Mouse (Mus musculus) liver, embryonic 14.5 days (tissue): ENCODE measurements around the gene Fign. TPM values are rescaled to one million over a fixed set of nuclear protein-coding genes. Genes with fewer than 3 reads are reported as not detected.

ENCODE experiments used
- ATAC-seq: fragments of 200-750 bp; cut with Nextera tagmentation; 2 replicates; pipeline ENCODE4 v1.8.0; 2017; ENCODE audit warnings: moderate number of reproducible peaks, mild to moderate bottlenecking, moderate library complexity; ENCODE audit not compliant: insufficient read depth
- DNase-seq, 3 experiments: peaks; one replicate each; pipeline ENCODE4 v3.0.0-alpha.2; 2012 to 2013; ENCODE audit warnings: low read depth in 3 of 3, low spot score in 3 of 3
- H3K27ac ChIP-seq: fragments of 300-500 bp; sonication (generic); 2 replicates; pipeline ENCODE4 v1.5.1; 2014; ENCODE audit warnings: moderate library complexity, mild to moderate bottlenecking, control low read depth, inconsistent platforms
- H3K27me3 ChIP-seq: fragments of 300-500 bp; sonication (generic); 2 replicates; pipeline ENCODE4 v1.6.1; 2014; ENCODE audit warnings: mild to moderate bottlenecking, low read length, moderate library complexity; ENCODE audit not compliant: control insufficient read depth, insufficient read depth
- H3K36me3 ChIP-seq: fragments of 300-500 bp; sonication (generic); replicated peaks from 2 replicates; pipeline ENCODE4 v1.6.1; 2014; ENCODE audit warnings: low read depth; ENCODE audit not compliant: control insufficient read depth, insufficient read depth
- H3K4me1 ChIP-seq, 2 experiments: fragments of 200-500 bp in 1 of 2; fragments of 300-500 bp in 1 of 2; sonication (generic) in 1 of 2; replicated peaks; 2 replicates each; pipeline ENCODE4 v1.6.1; 2012 to 2014; ENCODE audit warnings: antibody characterized with exemption in 1 of 2, inconsistent platforms in 1 of 2, low read length in 1 of 2; ENCODE audit not compliant: control insufficient read depth in 2 of 2, insufficient read depth in 2 of 2
- H3K4me2 ChIP-seq: fragments of 300-500 bp; sonication (generic); 2 replicates; pipeline ENCODE4 v1.6.1; 2014; ENCODE audit warnings: low read depth, mild to moderate bottlenecking, control low read depth, moderate library complexity
- H3K4me3 ChIP-seq, 2 experiments: fragments of 200-500 bp in 1 of 2; fragments of 300-500 bp in 1 of 2; sonication (generic) in 1 of 2; 2 replicates each; pipeline ENCODE4 v1.5.1; 2012 to 2014; ENCODE audit warnings: low read depth in 2 of 2, low read length in 2 of 2, mild to moderate bottlenecking in 2 of 2, control low read depth in 1 of 2, inconsistent platforms in 1 of 2, moderate library complexity in 1 of 2; ENCODE audit not compliant: insufficient read depth in 1 of 2
- H3K9ac ChIP-seq: fragments of 300-500 bp; sonication (generic); replicated peaks from 2 replicates; pipeline ENCODE4 v1.6.1; 2014; ENCODE audit warnings: mild to moderate bottlenecking, control low read depth, moderate library complexity
- H3K9me3 ChIP-seq: fragments of 300-500 bp; sonication (generic); 2 replicates; pipeline ENCODE4 v1.6.1; 2016; ENCODE audit warnings: low read length, mixed read lengths; ENCODE audit not compliant: control insufficient read depth
- CTCF ChIP-seq: IDR thresholded peaks from 2 replicates; pipeline ENCODE4 v1.5.1; 2016; ENCODE audit warnings: antibody characterized with exemption, low read depth, control low read depth
- EP300 ChIP-seq: IDR thresholded peaks from 2 replicates; pipeline ENCODE4 v1.6.1; 2016; ENCODE audit warnings: antibody characterized with exemption, low read depth
- whole genome bisulfite sequencing: fragments of 180-500 bp; shearing (Covaris S2); extraction: QIAGEN DNeasy Blood & Tissue Kit; methylation state at CpG from one replicate; pipeline ENCODE4 v1.1.7; 2014; ENCODE audit not compliant: insufficient replicate concordance; 5-methylcytosine and 5-hydroxymethylcytosine counted together
- polyA plus RNA-seq, 2 experiments: library from polyadenylated mRNA; depleted of rRNA in 1 of 2; stranded (reverse) in 1 of 2; unstranded in 1 of 2; fragments of >200 nt; fragmentation: Nextera tagmentation in 1 of 2; extraction: Ambion mirVana in 1 of 2; gene quantifications; 2 replicates each; pipeline versions ENCODE4 v1.2.1 to v1.2.3; 2012 to 2014

Gene Fign
- polyA plus RNA-seq, 2 experiments: 0.87 to 2.0 TPM

GRCm38 (mm10) chr2:64077846-64078245 lies 20.0 kb downstream of the Fign start:
- ATAC-seq (no peak), DNase-seq (no peak)
- H3K27me3 ChIP-seq: no peaks in the 10 kb centered on the region
- H3K27ac ChIP-seq: no peak overlapping the region
- no peak for TF ChIP-seq EP300
- no peak for TF ChIP-seq CTCF
- no peak overlapping the region for H3K4me3 ChIP-seq
- H3K4me1 ChIP-seq: 0 out of 4 replicates have a peak, but pooled peaks cover 0 to 1% of the 10 kb centered on the region in 2 experiments
- no peak overlapping the region for H3K4me2 ChIP-seq
- no peak overlapping the region for H3K9ac ChIP-seq
- H3K36me3 ChIP-seq: no peaks in the 10 kb centered on the region
- no peaks in the 10 kb centered on the region for H3K9me3 ChIP-seq
- 45% methylated on average over 2 of the region's 2 CpGs for WGBS

DNA sequence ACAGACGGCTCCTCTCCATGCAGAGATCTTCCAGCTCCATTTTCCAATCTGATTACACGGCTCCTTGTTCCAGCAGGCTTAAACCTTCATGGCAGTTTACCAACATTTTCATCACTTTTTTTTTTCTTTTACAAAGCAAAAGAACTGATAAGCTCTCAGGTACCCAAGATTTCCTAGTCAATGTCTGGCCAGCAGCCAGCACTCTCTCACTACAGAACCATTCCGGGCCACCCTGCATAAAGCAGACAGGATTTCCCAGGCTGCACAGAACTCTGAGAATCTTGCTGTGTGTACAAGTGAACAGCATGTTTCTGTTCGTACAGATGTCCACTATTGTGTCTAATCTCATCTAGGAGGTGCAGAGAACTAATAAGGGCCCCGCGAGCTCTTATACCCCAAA lies 22.0 kb downstream of the Fign start:
- no peaks in the 10 kb centered on the region for H3K36me3 ChIP-seq
- 61% methylated on average over 6 of the region's 6 CpGs for WGBS
- no peak overlapping the region for H3K27ac ChIP-seq
- no peak overlapping the region for H3K4me2 ChIP-seq
- H3K9ac ChIP-seq: no peak overlapping the region
- no peak overlapping the region for H3K4me3 ChIP-seq
- no peaks in the 10 kb centered on the region for H3K27me3 ChIP-seq
- H3K9me3 ChIP-seq: no peaks in the 10 kb centered on the region
- TF ChIP-seq EP300 (no peak), CTCF (no peak)
- no peak for DNase-seq
- 0 out of 4 replicates have a peak, but pooled peaks cover 0 to 1% of the 10 kb centered on the region in 2 experiments for H3K4me1 ChIP-seq
- no peak for ATAC-seq

DNA sequence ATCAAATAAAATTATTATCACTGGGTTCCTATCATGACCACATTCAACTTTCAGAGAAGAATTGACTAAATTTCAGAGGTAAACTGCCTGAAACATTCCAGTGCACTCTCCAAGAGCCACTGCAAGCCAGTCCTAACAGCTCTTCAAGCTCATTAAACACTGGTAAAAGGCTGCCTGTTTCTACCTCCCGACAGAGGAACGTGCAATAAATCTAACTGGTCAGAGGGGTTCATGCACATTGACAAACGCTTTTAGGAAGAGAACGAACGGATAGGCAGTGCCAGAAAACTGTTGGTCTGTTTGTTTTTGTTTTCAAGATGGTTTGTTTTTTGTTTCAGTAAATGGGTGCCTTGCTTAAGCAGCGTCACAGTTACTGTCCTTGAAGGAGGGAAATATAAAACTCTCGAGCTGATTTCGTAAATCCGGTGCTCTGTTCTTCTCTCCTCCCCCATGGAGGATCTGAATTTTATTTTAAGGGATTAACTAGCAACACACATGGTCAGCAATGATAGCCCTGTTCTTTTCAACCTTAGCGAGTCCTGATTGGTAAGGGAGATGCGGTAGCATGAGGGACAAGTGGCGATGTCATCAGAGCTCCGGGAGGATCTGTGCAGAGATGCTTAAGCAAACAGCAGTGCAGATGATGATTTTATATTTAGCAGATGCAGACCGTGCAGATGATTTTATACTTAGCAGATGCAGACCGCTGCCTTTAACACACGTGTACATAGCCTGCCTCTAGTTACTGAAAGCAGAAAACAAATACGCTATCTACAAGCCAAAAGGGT lies 23.0 kb downstream of the Fign start:
- H3K4me1 ChIP-seq: 0 out of 4 replicates have a peak, but pooled peaks cover 0 to 4% of the 10 kb centered on the region in 2 experiments
- WGBS: 50% methylated on average over 17 of the region's 17 CpGs
- no peak overlapping the region for H3K27ac ChIP-seq
- no peak overlapping the region for H3K4me2 ChIP-seq
- no peaks in the 10 kb centered on the region for H3K27me3 ChIP-seq
- H3K4me3 ChIP-seq: no peak overlapping the region
- TF ChIP-seq EP300 (no peak), CTCF (no peak)
- H3K9ac ChIP-seq: no peak overlapping the region
- no peaks in the 10 kb centered on the region for H3K36me3 ChIP-seq
- no peak for ATAC-seq
- no peaks in the 10 kb centered on the region for H3K9me3 ChIP-seq
- DNase-seq: no peak

GRCm38 (mm10) chr2:64072158-64072557 lies 25.7 kb downstream of the Fign start:
- ATAC-seq (no peak), DNase-seq (no peak)
- no peaks in the 10 kb centered on the region for H3K36me3 ChIP-seq
- WGBS: 52% methylated on average over 4 of the region's 4 CpGs
- H3K4me1 ChIP-seq: 0 out of 4 replicates have a peak, but pooled peaks cover 0 to 2% of the 10 kb centered on the region in 2 experiments
- no peak overlapping the region for H3K27ac ChIP-seq
- no peak for TF ChIP-seq CTCF
- TF ChIP-seq EP300: no peak
- no peak overlapping the region for H3K9ac ChIP-seq
- no peak overlapping the region for H3K4me3 ChIP-seq
- no peak overlapping the region for H3K4me2 ChIP-seq
- H3K27me3 ChIP-seq: no peaks in the 10 kb centered on the region
- no peaks in the 10 kb centered on the region for H3K9me3 ChIP-seq

- H3K9ac ChIP-seq: no peak overlapping the region
- 0 out of 4 replicates have a peak, but pooled peaks cover 0 to 2% of the 10 kb centered on the region in 2 experiments for H3K4me1 ChIP-seq
- H3K27ac ChIP-seq: no peak overlapping the region
- ATAC-seq (peak; percentile 51; the same call in 1 of the 2 replicates), DNase-seq (peak in 1 of 3 experiments; percentile 2)
- no peak for TF ChIP-seq CTCF
- no peak for TF ChIP-seq EP300
- H3K4me2 ChIP-seq: no peak overlapping the region
- no peaks in the 10 kb centered on the region for H3K36me3 ChIP-seq
- H3K4me3 ChIP-seq: no peak overlapping the region
- WGBS: 59% methylated on average over 10 of the region's 10 CpGs
- no peaks in the 10 kb centered on the region for H3K9me3 ChIP-seq
- H3K27me3 ChIP-seq: no peaks in the 10 kb centered on the region
Measured at GRCm38 (mm10) chr2:64069950-64070695, 27.7 kb downstream of the Fign start.
